Mouse (Mus musculus): ENCODE measurements around the gene Scn11a.

GRCm38 (mm10) chr9:119749112-119749511 lies 76.1 kb downstream of the Scn11a start:
- TF ChIP-seq POLR2A (IDR thresholded peaks at IDR 0.05; ENCODE audit: low read depth, low read length) (no peak), CTCF (conservative IDR thresholded peaks at IDR 0.05; ENCODE audit: insufficient read depth, insufficient read length, low read depth, low read length) (no peak)
